Mouse (Mus musculus) common myeloid progenitor, adult 5-6 weeks (primary cell): Measurements from ENCODE around the gene Dzip1l. TPM values are rescaled to one million over a fixed set of nuclear protein-coding genes. Genes with fewer than 3 reads are reported as not detected.

Experiments
- ATAC-seq: replicated peaks from 2 replicates; pipeline ENCODE4 v1.8.0; 2016; ENCODE audit warnings: low read depth, mild to moderate bottlenecking, moderate TSS enrichment, inconsistent platforms; ENCODE audit not compliant: poor library complexity, severe bottlenecking
- total RNA-seq: library from RNA; stranded (forward); fragments of 200-1000, 187-1606 nt; gene quantifications from 2 replicates; pipeline ENCODE4 v1.2.3, GENCODE M21; 2017

The Dzip1l gene
- total RNA-seq, 1 experiment from 2014 or later = not detected

GRCm38 (mm10) chr9:99707425-99708126 is 78.3 kb downstream of the Dzip1l start:
- ATAC-seq = no peak

DNA sequence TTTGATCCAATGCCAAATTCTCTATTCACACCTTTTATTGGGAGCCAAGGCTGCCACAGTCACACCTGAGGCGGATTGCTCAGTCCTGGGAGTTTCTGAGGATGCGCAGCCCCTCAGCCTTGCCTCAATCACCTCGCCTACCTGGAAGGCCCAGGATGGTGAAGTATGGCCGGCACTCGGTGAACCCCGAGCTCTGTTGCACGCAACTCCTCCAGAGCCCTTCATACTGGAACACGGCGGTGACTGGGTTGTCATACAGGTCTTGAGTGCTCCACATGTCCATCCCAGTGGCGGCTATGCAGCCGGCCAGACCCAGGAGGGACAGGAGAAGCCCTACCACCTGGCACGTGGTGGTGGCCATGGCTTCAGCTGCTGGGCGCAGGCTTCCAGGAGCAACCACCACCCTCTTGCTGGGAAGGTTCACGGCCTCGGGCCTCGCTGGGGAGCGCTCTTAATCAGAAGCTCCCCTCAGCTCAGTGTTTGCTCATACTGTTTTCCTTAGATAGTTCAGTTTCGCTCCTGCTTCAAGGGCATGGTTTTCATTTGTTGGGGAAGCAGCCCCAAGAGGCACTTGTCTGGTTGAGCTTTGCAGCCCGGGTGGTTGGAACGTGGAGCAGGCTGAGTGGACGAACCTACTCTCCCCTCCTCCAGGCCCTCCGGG is 80.4 kb downstream of the Dzip1l start:
- ATAC-seq = no peak

- no peak for ATAC-seq
Observed at GRCm38 (mm10) chr9:99710297-99710696, 81.0 kb downstream of the Dzip1l start.

DNA sequence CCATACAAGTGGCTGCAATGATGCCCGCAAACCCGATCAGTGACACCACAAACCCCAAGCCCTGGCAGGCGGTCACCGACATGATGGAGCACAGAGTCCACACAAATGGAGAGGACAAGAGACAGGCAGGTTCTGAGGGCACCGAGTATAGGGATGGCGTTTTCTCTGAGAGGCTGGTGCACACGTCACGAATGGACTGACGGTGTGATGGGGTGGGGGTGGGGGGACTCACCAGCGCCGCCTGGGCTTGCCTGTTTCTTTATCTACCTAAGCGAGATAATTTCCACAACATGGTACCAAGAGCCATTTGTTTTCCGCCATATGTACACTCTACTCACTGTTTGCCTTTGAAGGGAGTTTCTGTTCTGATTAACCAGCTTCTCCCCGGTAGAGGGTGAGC is 87.8 kb downstream of the Dzip1l start, which contains the start of gene Cldn18:
Gene Cldn18, minus strand, starts transcription at position 134 of the 400 bp plus-strand sequence.
- ATAC-seq = no peak

Other genes starting within 250 kb of the Dzip1l start
- 0.82 TPM in 1 of 2 replicates, not detected in the other for gene Mras, start 192.1 kb upstream of the Dzip1l start, total RNA-seq
- not detected in 2 replicates for gene Nme9, start 178.0 kb upstream of the Dzip1l start, total RNA-seq
- gene Armc8, start 60.6 kb upstream of the Dzip1l start, total RNA-seq = 25.8 and 32.2 TPM in 2 replicates
- 52.5 and 58.7 TPM in 2 replicates for gene Dbr1, start 53.7 kb upstream of the Dzip1l start, total RNA-seq
- not detected in 2 replicates for gene A4gnt, start 17.0 kb upstream of the Dzip1l start, total RNA-seq
- not detected in 2 replicates for gene Cldn18, start 87.8 kb downstream of the Dzip1l start, total RNA-seq
- gene Sox14, start 246.7 kb downstream of the Dzip1l start, total RNA-seq = not detected in 2 replicates